Mouse (Mus musculus) left cerebral cortex, adult 2 months (tissue): ENCODE results near the gene Fam167b. TPM values are rescaled to one million over a fixed set of nuclear protein-coding genes. Genes with fewer than 3 reads are reported as not detected.
A peak's percentile ranks its signal among the peaks of the same experiment; 100 is the strongest.

ENCODE experiments used
- DNase-seq, 2 experiments: peaks; one replicate each; pipeline ENCODE4 v3.0.0; 2021 to 2022; ENCODE audit warnings: low spot score in 2 of 2, mixed read lengths in 1 of 2; ENCODE audit errors: extremely low spot score in 1 of 2
- H3K27ac ChIP-seq: fragments of 200-600 bp; 2 replicates; pipeline ENCODE4 v1.8.1; 2022
- H3K4me3 ChIP-seq: fragments of 200-600 bp; 2 replicates; pipeline ENCODE4 v1.8.1; 2022
- CTCF ChIP-seq: fragments of 200-600 bp; IDR thresholded peaks from 2 replicates; pipeline ENCODE4 v1.8.1; 2022; ENCODE audit warnings: antibody characterized with exemption, mild to moderate bottlenecking, moderate library complexity
- intact Hi-C: fragments of 180-260 bp; cut with DNase I; formaldehyde crosslinking; loops from one replicate; pipeline ENCODE4 v1.15.1; 2025
- total RNA-seq, 2 experiments: library from RNA; stranded (reverse); gene quantifications; 2 replicates each; pipeline ENCODE4 v1.2.3; 2021

Gene Fam167b
- total RNA-seq, 2 experiments from 2014 or later = 0.40 to 0.77 TPM

DNA sequence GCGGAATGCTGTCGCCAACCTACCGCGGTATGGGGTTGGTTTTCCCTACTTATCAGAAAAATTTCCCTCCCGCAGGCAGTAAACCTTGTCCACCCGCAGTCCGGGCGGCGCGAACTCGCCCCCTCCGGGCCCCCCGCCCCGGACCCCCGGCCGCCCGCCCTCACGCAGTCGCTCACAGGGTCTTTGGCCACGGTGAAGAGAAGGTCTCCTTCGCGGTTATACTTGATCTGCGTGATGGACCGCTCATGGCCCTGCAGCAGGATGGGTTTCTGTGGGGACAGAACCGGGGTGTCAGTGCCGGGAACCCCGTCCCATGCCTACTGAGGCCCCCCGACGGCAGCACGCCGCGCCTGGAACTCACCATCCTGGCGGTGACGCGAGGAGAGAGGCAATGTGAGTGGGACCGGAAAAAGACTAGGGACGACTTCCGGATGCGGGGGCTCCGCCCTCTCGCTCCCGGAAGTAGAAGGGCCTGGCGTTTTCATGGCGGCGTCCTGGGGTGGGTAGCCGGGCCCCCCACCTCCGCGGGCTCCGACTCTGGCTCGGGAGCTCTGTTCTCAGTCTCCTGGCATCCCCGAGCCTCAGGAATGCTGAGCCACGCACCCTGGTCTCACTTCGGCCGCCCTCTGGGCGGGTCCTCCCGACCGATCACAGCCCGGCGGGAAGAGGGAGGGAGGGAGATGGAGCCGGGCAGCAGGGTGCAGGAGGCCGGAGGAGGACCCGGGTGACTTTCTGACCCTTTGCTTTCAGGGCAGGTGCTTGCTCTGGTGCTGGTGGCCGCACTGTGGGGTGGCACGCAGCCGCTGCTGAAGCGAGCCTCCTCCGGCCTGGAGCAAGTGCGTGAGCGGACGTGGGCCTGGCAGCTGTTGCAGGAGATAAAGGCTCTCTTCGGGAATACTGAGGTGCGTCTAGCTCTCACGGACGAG is 22.1 kb upstream of the Fam167b start, which contains the start of the genes Eif3i and Tmem234:
TSS of gene Eif3i (minus strand) at position 416 of the 926 bp plus-strand sequence.
TSS of gene Tmem234 (plus strand) at position 436 of the 926 bp plus-strand sequence.
- no peak; the same call in 1 of the 2 replicates for TF ChIP-seq CTCF
- Histone ChIP-seq H3K4me3 (peak within 1 kb of the TSS; percentile 87), H3K27ac (peak within 1 kb of the TSS; percentile 76)
- peak; percentile 81 to 84 for DNase-seq
- intact Hi-C loops = no loop called here

DNA sequence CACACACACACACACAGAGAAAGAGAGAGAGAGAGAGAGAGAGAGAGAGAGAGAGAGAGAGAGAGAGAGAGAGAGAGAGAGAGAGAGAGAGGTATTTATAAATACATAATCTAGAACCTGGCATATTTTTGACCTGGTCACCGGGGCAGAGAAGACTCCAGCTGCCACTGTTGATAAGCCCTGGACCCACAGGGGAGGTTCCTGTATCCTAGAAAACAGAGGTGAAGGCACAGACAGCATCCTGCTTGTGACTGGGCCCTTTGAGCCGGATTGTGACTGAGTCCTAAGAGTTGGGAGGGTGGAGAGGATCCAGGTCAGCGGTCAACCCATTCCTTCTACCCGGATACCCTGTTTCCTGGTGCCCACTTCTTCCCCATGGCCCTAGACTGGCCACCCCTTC is 10.5 kb upstream of the Fam167b start:
- no peak for DNase-seq
- Histone ChIP-seq H3K27ac (no peak overlapping the region), H3K4me3 (no peak overlapping the region)
- intact Hi-C loops = no loop called here
- no peak for TF ChIP-seq CTCF

DNA sequence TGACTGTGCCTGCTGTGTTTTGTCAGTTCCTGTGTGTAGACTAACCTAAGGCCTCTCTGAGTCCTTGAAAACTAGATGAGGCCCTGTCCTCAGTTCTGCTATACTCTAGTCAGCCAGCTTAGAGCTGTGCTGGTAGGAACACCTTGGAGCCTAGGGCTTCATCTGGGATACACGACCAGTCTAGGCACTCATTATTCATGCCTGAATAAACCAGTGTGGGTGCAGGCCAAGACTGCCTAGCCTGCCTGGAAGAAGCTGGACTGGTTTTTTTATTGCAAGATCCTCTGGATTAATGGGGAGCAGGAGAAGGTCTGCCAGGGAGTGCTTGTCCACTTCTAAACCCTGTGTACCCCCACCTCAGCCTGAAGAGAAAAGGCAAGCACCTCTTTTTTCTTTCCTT is 8.6 kb upstream of the Fam167b start:
- Histone ChIP-seq H3K4me3 (no peak overlapping the region), H3K27ac (no peak overlapping the region)
- intact Hi-C loops = no loop called here
- DNase-seq = no peak
- TF ChIP-seq CTCF = no peak

DNA sequence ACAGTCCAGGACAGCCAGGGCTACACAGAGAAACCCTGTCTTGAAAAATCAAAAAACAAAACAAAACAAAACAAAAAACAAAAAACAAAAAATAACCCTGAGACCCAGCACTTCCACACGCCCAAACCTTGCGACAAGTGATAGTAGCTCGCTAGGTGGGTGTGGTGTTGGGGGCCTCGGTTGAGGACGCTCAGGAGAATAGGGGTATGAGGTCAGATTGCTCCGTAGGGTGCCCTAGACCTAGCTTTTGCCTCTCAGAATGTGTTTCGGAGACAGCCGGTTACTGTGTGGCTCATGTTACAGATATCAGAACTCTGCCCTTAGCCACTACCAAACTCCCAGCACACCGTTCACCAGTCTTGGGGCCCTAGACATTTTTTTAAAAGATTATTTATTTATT is 7.4 kb upstream of the Fam167b start:
- no peak overlapping the region for H3K4me3 ChIP-seq
- TF ChIP-seq CTCF = no peak
- no peak overlapping the region for H3K27ac ChIP-seq
- DNase-seq = no peak
- intact Hi-C loops = no loop called here

DNA sequence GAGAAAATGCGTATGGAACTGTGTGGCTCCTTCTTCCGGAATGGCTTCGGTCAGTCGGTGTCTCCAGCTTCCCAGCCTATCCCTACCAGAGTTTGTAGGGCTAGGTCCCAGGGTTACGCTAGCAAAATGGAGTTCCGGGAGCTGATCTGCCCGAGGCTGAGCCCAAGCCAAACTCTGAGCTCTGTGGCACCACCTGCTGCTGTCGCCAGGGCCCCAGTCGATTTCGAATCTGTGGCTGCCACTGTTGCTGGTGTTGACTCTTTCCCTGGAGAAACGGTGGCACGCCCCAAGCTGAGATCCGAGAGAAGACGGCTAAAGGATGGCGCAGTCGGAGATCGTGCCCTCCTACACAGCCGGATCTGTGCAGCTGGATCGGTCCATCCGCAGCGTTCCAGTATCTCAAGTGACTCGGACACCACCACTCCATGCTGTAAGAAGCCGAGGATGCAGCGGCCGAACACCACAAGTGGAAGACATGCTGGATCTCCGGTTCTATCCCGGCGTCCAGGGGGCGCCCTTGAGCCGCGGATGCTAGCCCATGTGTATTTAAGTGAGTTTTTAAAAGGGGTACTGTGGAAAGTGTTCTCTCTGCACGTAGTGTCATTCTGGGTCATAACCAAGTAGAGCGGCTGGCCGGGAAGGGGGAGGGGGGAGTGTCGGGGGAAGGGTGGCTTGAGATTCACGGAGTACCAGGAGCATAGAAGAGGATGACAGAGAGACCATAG is 6.7 kb upstream of the Fam167b start:
- peak; percentile 75 for TF ChIP-seq CTCF
- H3K4me3 ChIP-seq = peak overlapping the region; percentile 45
- peak; percentile 78 to 79 for DNase-seq
- peak overlapping the region; percentile 66 for H3K27ac ChIP-seq
- intact Hi-C loops = no loop called here

- H3K27ac ChIP-seq = no peak overlapping the region
- no peak for TF ChIP-seq CTCF
- DNase-seq = no peak
- H3K4me3 ChIP-seq = peak overlapping the region; percentile 45; the same call in 1 of the 2 replicates
- intact Hi-C loops = no loop called here
Measured at GRCm38 (mm10) chr4:129584370-129584769, 6.0 kb upstream of the Fam167b start.

GRCm38 (mm10) chr4:129582251-129582650 is 3.9 kb upstream of the Fam167b start:
- intact Hi-C loops = no loop called here
- H3K4me3 ChIP-seq = no peak overlapping the region
- DNase-seq = no peak
- H3K27ac ChIP-seq = no peak overlapping the region
- no peak; the same call in 1 of the 2 replicates for TF ChIP-seq CTCF

DNA sequence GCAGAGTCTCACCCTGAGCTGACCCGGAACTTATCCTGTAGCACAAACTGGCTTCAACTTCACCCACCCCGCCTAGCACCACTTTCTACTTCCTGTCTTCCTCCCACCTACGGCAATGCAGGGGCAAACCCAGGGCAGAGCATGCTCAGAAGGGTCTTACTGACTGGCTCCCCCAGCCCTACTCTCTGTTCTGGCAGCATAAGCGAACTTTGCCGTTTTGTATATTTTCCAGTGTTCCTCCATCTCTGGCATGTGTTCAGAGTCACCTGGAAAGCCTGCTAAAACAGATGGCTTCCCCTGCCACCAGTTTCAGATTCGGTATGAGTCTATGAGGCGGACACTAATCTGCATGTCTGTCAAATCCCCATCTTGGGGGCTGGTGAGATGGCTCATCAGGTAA is 2.0 kb upstream of the Fam167b start:
- intact Hi-C loops = no loop called here
- H3K4me3 ChIP-seq = no peak overlapping the region
- no peak for TF ChIP-seq CTCF
- no peak for DNase-seq
- no peak overlapping the region for H3K27ac ChIP-seq

DNA sequence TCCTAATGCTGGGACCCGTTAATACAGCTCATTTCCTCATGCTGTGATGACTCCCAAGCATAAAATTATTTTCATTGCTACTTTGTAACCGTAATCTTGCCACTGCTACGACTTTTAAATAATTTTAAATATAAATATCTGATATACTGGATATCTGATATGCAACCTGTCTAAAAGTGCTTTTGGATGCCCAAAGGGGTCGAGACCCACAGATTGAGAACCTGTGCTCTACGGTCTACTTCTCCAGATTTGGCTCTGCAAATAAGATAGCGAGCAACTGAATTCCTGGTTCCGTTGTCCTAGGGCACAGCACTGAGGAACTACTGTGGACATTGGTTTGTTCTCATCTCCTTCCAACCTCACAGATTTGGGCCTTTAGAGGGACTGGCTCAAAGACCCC is 661 bp downstream of the Fam167b start:
- DNase-seq = no peak
- Histone ChIP-seq H3K27ac (no peak overlapping the region), H3K4me3 (no peak overlapping the region)
- no peak for TF ChIP-seq CTCF
- intact Hi-C loops = no loop called here

DNA sequence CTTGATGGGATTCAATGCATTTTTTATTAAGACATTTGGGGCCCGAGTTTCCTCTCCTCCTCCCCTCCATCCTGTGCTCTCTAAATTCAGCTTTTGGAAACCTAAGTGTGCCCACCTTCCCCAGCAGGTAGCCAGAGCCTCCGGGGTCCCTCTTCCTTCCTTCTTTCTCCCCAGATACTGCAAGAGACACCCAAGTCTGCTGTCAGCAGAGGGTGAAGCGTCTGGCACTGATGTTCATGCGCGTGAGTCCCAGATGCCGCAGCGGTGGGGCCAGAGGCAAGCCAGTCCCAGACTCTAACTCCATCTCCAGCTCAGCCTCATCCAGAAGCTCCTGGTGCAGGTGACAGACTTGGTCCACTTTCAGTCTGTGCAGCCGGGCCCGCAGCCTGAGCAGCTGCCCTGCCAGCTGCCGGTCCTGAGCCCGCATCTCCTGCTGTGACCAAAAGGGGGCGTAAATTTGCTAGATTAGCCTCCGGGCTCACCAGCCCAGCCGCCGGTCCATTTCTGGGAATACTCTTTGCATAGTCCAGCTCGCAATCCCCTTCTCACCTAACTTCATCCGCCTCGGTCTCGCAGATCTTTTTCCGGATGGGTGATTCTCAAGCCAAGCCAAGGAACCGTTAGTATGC is 1.4 kb downstream of the Fam167b start:
- intact Hi-C loops = no loop called here
- TF ChIP-seq CTCF = peak; percentile 63
- no peak overlapping the region for H3K4me3 ChIP-seq
- H3K27ac ChIP-seq = no peak overlapping the region
- peak; percentile 42 to 61 for DNase-seq

DNA sequence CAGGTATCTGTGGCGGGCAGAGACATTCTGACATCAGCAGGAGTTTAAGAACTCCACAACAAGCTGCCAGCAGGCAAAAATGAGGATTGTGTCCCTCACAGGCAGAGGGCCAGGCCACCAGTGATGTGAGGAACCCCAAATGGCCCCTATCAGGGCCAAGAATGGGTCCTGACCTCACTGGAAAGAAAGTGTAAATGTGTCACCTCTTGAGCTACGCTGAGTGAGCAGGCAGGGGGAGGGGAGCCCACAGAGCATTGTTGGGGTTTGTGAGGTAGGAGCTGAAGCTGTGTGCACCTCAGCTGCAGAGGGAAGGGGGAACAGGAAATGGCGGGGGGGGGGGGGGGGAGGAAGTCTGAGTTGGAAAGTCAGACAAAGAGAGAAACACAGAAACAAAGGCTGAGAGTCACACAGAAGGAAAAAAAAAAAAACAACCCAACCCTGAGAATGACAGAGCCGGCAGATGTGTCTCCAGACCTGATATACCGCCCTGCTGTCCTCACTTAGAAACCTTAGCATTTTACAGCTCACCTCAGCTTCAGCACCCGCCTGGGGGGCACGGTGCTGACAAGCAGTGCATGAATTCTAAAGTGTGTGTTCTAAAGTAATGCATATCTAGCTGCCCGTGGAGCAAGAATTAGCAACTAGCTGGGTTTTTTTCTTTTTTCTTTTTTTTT is 3.0 kb downstream of the Fam167b start:
- no peak overlapping the region for H3K4me3 ChIP-seq
- intact Hi-C loops = no loop called here
- no peak for DNase-seq
- no peak for TF ChIP-seq CTCF
- H3K27ac ChIP-seq = no peak overlapping the region
